Mouse (Mus musculus) intestine, embryonic 15.5 days (tissue): Measurements from ENCODE around the gene Slc25a1. TPM values are rescaled to one million over a fixed set of nuclear protein-coding genes. Genes with fewer than 3 reads are reported as not detected.

ENCODE experiments used
- ATAC-seq: fragments of 200-750 bp; cut with Nextera tagmentation; 2 replicates; pipeline ENCODE4 v1.8.0; 2017; ENCODE audit warnings: moderate TSS enrichment, moderate library complexity
- H3K27ac ChIP-seq: fragments of 300-500 bp; sonication (generic); 2 replicates; pipeline ENCODE4 v1.5.1; 2015; ENCODE audit warnings: mild to moderate bottlenecking, inconsistent platforms
- H3K27me3 ChIP-seq: fragments of 300-500 bp; sonication (generic); replicated peaks from 2 replicates; pipeline ENCODE4 v1.6.1; 2015; ENCODE audit warnings: inconsistent platforms
- H3K36me3 ChIP-seq: fragments of 300-500 bp; sonication (generic); 2 replicates; pipeline ENCODE4 v1.6.1; 2015; ENCODE audit warnings: inconsistent platforms
- H3K4me1 ChIP-seq: fragments of 300-500 bp; sonication (generic); replicated peaks from 2 replicates; pipeline ENCODE4 v1.6.1; 2015; ENCODE audit warnings: inconsistent platforms
- H3K4me2 ChIP-seq: fragments of 300-500 bp; sonication (generic); replicated peaks from 2 replicates; pipeline ENCODE4 v1.6.1; 2015; ENCODE audit warnings: mild to moderate bottlenecking, inconsistent platforms
- H3K4me3 ChIP-seq: fragments of 300-500 bp; sonication (generic); replicated peaks from 2 replicates; pipeline ENCODE4 v1.5.1; 2015; ENCODE audit warnings: inconsistent platforms
- H3K9ac ChIP-seq: fragments of 300-500 bp; sonication (generic); 2 replicates; pipeline ENCODE4 v1.6.1; 2015; ENCODE audit warnings: inconsistent platforms
- H3K9me3 ChIP-seq: fragments of 300-500 bp; sonication (generic); 2 replicates; pipeline ENCODE4 v1.6.1; 2016; ENCODE audit warnings: inconsistent platforms
- WGBS: fragments of 180-500 bp; shearing (Covaris S2); methylation state at CpG from one replicate; pipeline ENCODE4 v1.1.7; 2015; 5-methylcytosine and 5-hydroxymethylcytosine counted together
- polyA plus RNA-seq: library from polyadenylated mRNA; unstranded; fragments of >200 nt; fragmentation: Nextera tagmentation; extraction: Ambion mirVana; gene quantifications from 2 replicates; pipeline ENCODE4 v1.2.1, GENCODE M21; 2015

Slc25a1 gene
- polyA plus RNA-seq, 1 experiment from 2014 or later, result 201 TPM

- 0 out of 2 replicates have a peak, but pooled peaks cover 5% of the 10 kb centered on the region for H3K36me3 ChIP-seq
- ATAC-seq, result no peak
- no peak overlapping the region for H3K4me3 ChIP-seq
- H3K9ac ChIP-seq, result no peak overlapping the region
- no peak overlapping the region for H3K4me2 ChIP-seq
- H3K27me3 ChIP-seq, result no peaks in the 10 kb centered on the region
- H3K9me3 ChIP-seq, result no peaks in the 10 kb centered on the region
- H3K4me1 ChIP-seq, result 0 out of 2 replicates have a peak, but pooled peaks cover 14% of the 10 kb centered on the region
- no peak overlapping the region for H3K27ac ChIP-seq
Observed at GRCm38 (mm10) chr16:17882196-17882595, 45.8 kb downstream of the Slc25a1 start.

- ATAC-seq, result no peak
- 82% methylated on average over 4 of the region's 4 CpGs for WGBS
- H3K9me3 ChIP-seq, result no peaks in the 10 kb centered on the region
- H3K27ac ChIP-seq, result no peak overlapping the region
- no peak overlapping the region for H3K4me2 ChIP-seq
- peaks cover 7% of the 10 kb centered on the region; the same call in 1 of the 2 replicates for H3K36me3 ChIP-seq
- H3K4me1 ChIP-seq, result peaks cover 13% of the 10 kb centered on the region; the same call in 1 of the 2 replicates
- no peaks in the 10 kb centered on the region for H3K27me3 ChIP-seq
- no peak overlapping the region for H3K4me3 ChIP-seq
- H3K9ac ChIP-seq, result no peak overlapping the region
Observed at GRCm38 (mm10) chr16:17879571-17879970, 48.4 kb downstream of the Slc25a1 start.

GRCm38 (mm10) chr16:17876096-17876495, 51.9 kb downstream of the Slc25a1 start:
- Histone ChIP-seq H3K4me3 (no peak overlapping the region), H3K9me3 (no peaks in the 10 kb centered on the region), H3K27me3 (no peaks in the 10 kb centered on the region), H3K9ac (no peak overlapping the region), H3K27ac (no peak overlapping the region), H3K4me1 (peaks cover 9% of the 10 kb centered on the region; the same call in 1 of the 2 replicates), H3K36me3 (peaks cover 12% of the 10 kb centered on the region; the same call in 1 of the 2 replicates), H3K4me2 (no peak overlapping the region)
- 96% methylated on average over 1 of the region's 1 CpGs for WGBS
- no peak for ATAC-seq

Other genes with a start within 250 kb of the Slc25a1 start
- gene Med15, start 195.3 kb downstream of the Slc25a1 start, polyA plus RNA-seq, result 38.0 and 43.0 TPM in 2 replicates
- gene Klhl22, start 168.6 kb downstream of the Slc25a1 start, polyA plus RNA-seq, result 52.3 and 55.6 TPM in 2 replicates
- gene Scarf2, start 130.9 kb downstream of the Slc25a1 start, polyA plus RNA-seq, result 11.5 and 11.7 TPM in 2 replicates
- not detected in 2 replicates for gene B830017H08Rik, start 95.1 kb downstream of the Slc25a1 start, polyA plus RNA-seq
- 2.0 and 3.1 TPM in 2 replicates for gene Car15, start 89.9 kb downstream of the Slc25a1 start, polyA plus RNA-seq
- 0.18 and 0.27 TPM in 2 replicates for gene Gm20518, start 36.5 kb downstream of the Slc25a1 start, polyA plus RNA-seq
- 0.08 TPM in 1 of 2 replicates, not detected in the other for gene Tssk1, start 34.0 kb downstream of the Slc25a1 start, polyA plus RNA-seq
- 68.2 and 70.7 TPM in 2 replicates for gene Dgcr2, start 29.7 kb downstream of the Slc25a1 start, polyA plus RNA-seq
- not detected in 2 replicates for gene Tssk2, start 29.6 kb downstream of the Slc25a1 start, polyA plus RNA-seq
- 29.7 and 29.8 TPM in 2 replicates for gene Ess2, start 16.9 kb downstream of the Slc25a1 start, polyA plus RNA-seq
- gene Gsc2, start 13.2 kb downstream of the Slc25a1 start, polyA plus RNA-seq, result 0.14 TPM in 1 of 2 replicates, not detected in the other
- gene Vpreb2, start 52.2 kb upstream of the Slc25a1 start, polyA plus RNA-seq, result 0.37 TPM in 1 of 2 replicates, not detected in the other
- 71.2 and 75.7 TPM in 2 replicates for gene Dgcr6, start 124.6 kb upstream of the Slc25a1 start, polyA plus RNA-seq
- gene Prodh, start 162.0 kb upstream of the Slc25a1 start, polyA plus RNA-seq, result 15.0 and 19.9 TPM in 2 replicates
- 4.1 and 4.7 TPM in 2 replicates for gene Rtn4r, start 199.4 kb upstream of the Slc25a1 start, polyA plus RNA-seq